Mouse (Mus musculus): ENCODE results near the gene Hoxa13. TPM values are rescaled to one million over a fixed set of nuclear protein-coding genes. Genes with fewer than 3 reads are reported as not detected.

Gene Hoxa13
- total RNA-seq, 2 experiments from 2014 or later: not detected

- DNase-seq: no peak
Measured at GRCm38 (mm10) chr6:52208072-52208867, 52.4 kb downstream of the Hoxa13 start, which contains the start of gene Hoxa6. TSS of gene Hoxa6 (minus strand) at chr6:52208722.

Small RNA genes within 50 kb of the gene (microRNA-seq; reads per million reads assigned to microRNA genes)
- gene Mir196b: 12.9 to 15.8 reads per million in 2 experiments

Other genes with a start within 250 kb of the Hoxa13 start
- 10 to 100 TPM; 16.7 to 16.9 TPM for gene Skap2, start 248.3 kb downstream of the Hoxa13 start, total RNA-seq (2021)
- gene Hoxa1, start 102.6 kb downstream of the Hoxa13 start, total RNA-seq (2021): not detected
- gene Hoxa2, start 96.0 kb downstream of the Hoxa13 start, total RNA-seq (2021): not detected
- gene 5730596B20Rik, start 83.4 kb downstream of the Hoxa13 start, total RNA-seq (2021): not detected
- gene Hoxa4, start 69.1 kb downstream of the Hoxa13 start, total RNA-seq (2021): not detected
- gene Hoxa5, start 56.3 kb downstream of the Hoxa13 start, total RNA-seq (2021): not detected
- gene Hoxa6, start 52.2 kb downstream of the Hoxa13 start, total RNA-seq (2021): not detected
- not detected for gene Hoxa3, start 47.5 kb downstream of the Hoxa13 start, total RNA-seq (2021)
- not detected for gene Gm28308, start 47.5 kb downstream of the Hoxa13 start, total RNA-seq (2021)
- gene Hoxa7, start 39.0 kb downstream of the Hoxa13 start, total RNA-seq (2021): not detected
- not detected for gene Hoxa9, start 29.8 kb downstream of the Hoxa13 start, total RNA-seq (2021)
- not detected for gene Hoxa10, start 20.0 kb downstream of the Hoxa13 start, total RNA-seq (2021)
- not detected for gene Hoxa11, start 15.1 kb downstream of the Hoxa13 start, total RNA-seq (2021)
- not detected for gene Evx1, start 52.6 kb upstream of the Hoxa13 start, total RNA-seq (2021)

Measured in layer of hippocampus, postnatal 36 days (tissue).